Mouse (Mus musculus) midbrain, embryonic 11.5 days (tissue): ENCODE data around the gene Selenoh. TPM values are rescaled to one million over a fixed set of nuclear protein-coding genes. Genes with fewer than 3 reads are reported as not detected.

Experiments used
- ATAC-seq: fragments of 200-750 bp; cut with Nextera tagmentation; 2 replicates; pipeline ENCODE4 v1.8.0; 2017; ENCODE audit warnings: moderate TSS enrichment, moderate library complexity; ENCODE audit not compliant: low FRiP score
- DNase-seq: peaks from one replicate; pipeline ENCODE4 v3.0.0; 2015; ENCODE audit warnings: low spot score; ENCODE audit errors: missing footprints
- H3K27ac ChIP-seq: fragments of 300-500 bp; sonication (generic); 2 replicates; pipeline ENCODE4 v1.5.1; 2014; ENCODE audit warnings: low read depth, low read length
- H3K27me3 ChIP-seq: fragments of 300-500 bp; sonication (generic); 2 replicates; pipeline ENCODE4 v1.6.1; 2014; ENCODE audit warnings: mild to moderate bottlenecking, low read length, moderate library complexity, mixed read lengths; ENCODE audit not compliant: control insufficient read depth, insufficient read depth
- H3K36me3 ChIP-seq: fragments of 300-500 bp; sonication (generic); 2 replicates; pipeline ENCODE4 v1.6.1; 2014; ENCODE audit warnings: mild to moderate bottlenecking, low read length, moderate library complexity, mixed read lengths; ENCODE audit not compliant: control insufficient read depth, insufficient read depth
- H3K4me1 ChIP-seq: fragments of 300-500 bp; sonication (generic); 2 replicates; pipeline ENCODE4 v1.6.1; 2014; ENCODE audit warnings: low read length; ENCODE audit not compliant: control insufficient read depth, insufficient read depth
- H3K4me2 ChIP-seq: fragments of 300-500 bp; sonication (generic); 2 replicates; pipeline ENCODE4 v1.6.1; 2014; ENCODE audit warnings: mild to moderate bottlenecking, moderate library complexity
- H3K4me3 ChIP-seq: fragments of 300-500 bp; sonication (generic); 2 replicates; pipeline ENCODE4 v1.5.1; 2014; ENCODE audit warnings: low read depth, low read length
- H3K9ac ChIP-seq: fragments of 300-500 bp; sonication (generic); 2 replicates; pipeline ENCODE4 v1.6.1; 2014; ENCODE audit warnings: low read length
- H3K9me3 ChIP-seq: fragments of 300-500 bp; sonication (generic); 2 replicates; pipeline ENCODE4 v1.6.1; 2016; ENCODE audit warnings: low read length; ENCODE audit not compliant: control insufficient read depth
- WGBS: fragments of 180-500 bp; shearing (Covaris S2); extraction: QIAGEN DNeasy Blood & Tissue Kit; methylation state at CpG from one replicate; pipeline ENCODE4 v1.1.7; 2014; 5-methylcytosine and 5-hydroxymethylcytosine counted together
- polyA plus RNA-seq: library from polyadenylated mRNA; unstranded; fragments of >200 nt; fragmentation: Nextera tagmentation; extraction: Ambion mirVana; gene quantifications from 2 replicates; pipeline ENCODE4 v1.2.1, GENCODE M21; 2014

Gene Selenoh
- polyA plus RNA-seq, 1 experiment from 2014 or later, result 473 TPM

- no peak overlapping the region for H3K9ac ChIP-seq
- H3K27me3 ChIP-seq, result no peaks in the 10 kb centered on the region
- peaks cover 4% of the 10 kb centered on the region for H3K36me3 ChIP-seq
- WGBS, result 95% methylated on average over 17 of the region's 17 CpGs
- H3K9me3 ChIP-seq, result no peaks in the 10 kb centered on the region
- H3K4me1 ChIP-seq, result no peaks in the 10 kb centered on the region
- ATAC-seq, result no peak
- H3K27ac ChIP-seq, result no peak overlapping the region
- H3K4me3 ChIP-seq, result no peak overlapping the region
- DNase-seq, result no peak
- no peak overlapping the region for H3K4me2 ChIP-seq
These were observed 46.4 kb downstream of the Selenoh start for GRCm38 (mm10) chr2:84624201-84624600.

GRCm38 (mm10) chr2:84623428-84624119 is 47.0 kb downstream of the Selenoh start:
- no peaks in the 10 kb centered on the region for H3K4me1 ChIP-seq
- 93% methylated on average over 3 of the region's 3 CpGs for WGBS
- no peaks in the 10 kb centered on the region for H3K27me3 ChIP-seq
- H3K9me3 ChIP-seq, result no peaks in the 10 kb centered on the region
- DNase-seq (no peak), ATAC-seq (no peak)
- no peak overlapping the region for H3K4me3 ChIP-seq
- H3K27ac ChIP-seq, result no peak overlapping the region
- no peak overlapping the region for H3K9ac ChIP-seq
- H3K4me2 ChIP-seq, result no peak overlapping the region
- H3K36me3 ChIP-seq, result peaks cover 4% of the 10 kb centered on the region

- Histone ChIP-seq H3K9ac (no peak overlapping the region), H3K4me2 (no peak overlapping the region), H3K4me1 (no peaks in the 10 kb centered on the region), H3K9me3 (no peaks in the 10 kb centered on the region), H3K36me3 (peaks cover 4% of the 10 kb centered on the region), H3K4me3 (no peak overlapping the region), H3K27me3 (no peaks in the 10 kb centered on the region), H3K27ac (no peak overlapping the region)
- ATAC-seq, result no peak
- WGBS, result 82% methylated on average over 2 of the region's 2 CpGs
- no peak for DNase-seq
These were observed 47.9 kb downstream of the Selenoh start for GRCm38 (mm10) chr2:84622668-84623067.

- Histone ChIP-seq H3K4me1 (no peaks in the 10 kb centered on the region), H3K4me2 (no peak overlapping the region), H3K36me3 (peaks cover 14% of the 10 kb centered on the region), H3K9ac (no peak overlapping the region), H3K27me3 (no peaks in the 10 kb centered on the region), H3K4me3 (no peak overlapping the region), H3K27ac (no peak overlapping the region), H3K9me3 (no peaks in the 10 kb centered on the region)
- 96% methylated on average over 21 of the region's 21 CpGs for WGBS
- DNase-seq (no peak), ATAC-seq (no peak)
These were observed 50.8 kb downstream of the Selenoh start for GRCm38 (mm10) chr2:84619646-84620340.

Other genes with a start within 250 kb of the Selenoh start
- gene Calcrl, start 245.4 kb downstream of the Selenoh start, polyA plus RNA-seq, result 16.5 and 20.2 TPM in 2 replicates
- 20.4 and 25.4 TPM in 2 replicates for gene Tfpi, start 194.0 kb downstream of the Selenoh start, polyA plus RNA-seq
- 36.8 and 38.3 TPM in 2 replicates for gene Ctnnd1, start 20.0 kb downstream of the Selenoh start, polyA plus RNA-seq
- 0.19 and 0.41 TPM in 2 replicates for gene Btbd18, start 11.7 kb downstream of the Selenoh start, polyA plus RNA-seq
- gene Gm28635, start 7.3 kb upstream of the Selenoh start, polyA plus RNA-seq, result not detected in 2 replicates
- 70.7 and 73.2 TPM in 2 replicates for gene Med19, start 7.6 kb upstream of the Selenoh start, polyA plus RNA-seq
- gene Tmx2, start 8.4 kb upstream of the Selenoh start, polyA plus RNA-seq, result 193 and 195 TPM in 2 replicates
- 22.4 and 23.9 TPM in 2 replicates for gene Zdhhc5, start 44.4 kb upstream of the Selenoh start, polyA plus RNA-seq
- gene Clp1, start 56.6 kb upstream of the Selenoh start, polyA plus RNA-seq, result 54.4 and 57.0 TPM in 2 replicates
- gene Ypel4, start 63.3 kb upstream of the Selenoh start, polyA plus RNA-seq, result 13.6 and 14.2 TPM in 2 replicates
- gene Gm19426, start 72.9 kb upstream of the Selenoh start, polyA plus RNA-seq, result 4.5 and 6.5 TPM in 2 replicates
- gene Serping1, start 104.7 kb upstream of the Selenoh start, polyA plus RNA-seq, result 37.0 and 39.2 TPM in 2 replicates
- 39.4 and 39.5 TPM in 2 replicates for gene Ube2l6, start 128.1 kb upstream of the Selenoh start, polyA plus RNA-seq
- 0.15 TPM in 1 of 2 replicates, not detected in the other for gene Smtnl1, start 151.9 kb upstream of the Selenoh start, polyA plus RNA-seq
- 38.1 and 43.1 TPM in 2 replicates for gene Timm10, start 156.2 kb upstream of the Selenoh start, polyA plus RNA-seq
- 16.3 and 18.6 TPM in 2 replicates for gene Slc43a1, start 168.1 kb upstream of the Selenoh start, polyA plus RNA-seq
- 1.4 and 1.6 TPM in 2 replicates for gene Rtn4rl2, start 215.9 kb upstream of the Selenoh start, polyA plus RNA-seq